Comparison of ENCODE assay signal across 8 mouse cellular contexts in genomic region chr2:103760906-103761716, GRCm38 (mm10). TPM values are rescaled to one million over a fixed set of nuclear protein-coding genes. Genes with fewer than 3 reads are reported as not detected.
DNase-seq lines count a peak whose midpoint lies in the region; ATAC-seq and TF ChIP-seq lines count a peak whose summit lies in the region.

Gene Nat10, minus strand, starts transcription at chr2:103761270.

- DNase-seq in A20 (ENCODE audit: low read depth, low spot score), result peak; percentile 99
- DNase-seq in heart, adult 9 months (ENCODE audit: low spot score in 2 of 2), result peak; percentile 99
- peak; percentile 96 to 98 for DNase-seq in monocyte, adult 2 months (ENCODE audit: low read depth in 1 of 2, low spot score in 2 of 2)
- DNase-seq in spleen, postnatal 36 days (ENCODE audit: low spot score in 2 of 2), result peak; percentile 97

- H3K4me1 ChIP-seq in bone marrow macrophage, adult 2 months (ENCODE audit: control insufficient read depth, insufficient read depth, low read length), result peaks cover 2% of the 10 kb centered on the region
- peaks cover 4% of the 10 kb centered on the region; the same call in 1 of the 2 replicates for H3K4me1 ChIP-seq in embryonic fibroblast, embryonic 13.5 days (ENCODE audit: control insufficient read depth, insufficient read depth, low read length)
- no peaks in the 10 kb centered on the region; the same call in 1 of the 2 replicates for H3K4me1 ChIP-seq in kidney, embryonic 14.5 days (ENCODE audit: control insufficient read depth, insufficient read depth, low read length)
- peaks cover 9% of the 10 kb centered on the region for H3K4me1 ChIP-seq in limb, embryonic 15.5 days

- no peak for TF ChIP-seq POLR2A in bone marrow macrophage, adult 2 months (IDR thresholded peaks at IDR 0.05; ENCODE audit: borderline replicate concordance, low read depth, low read length)
- peak; percentile 75 for TF ChIP-seq POLR2A in embryonic fibroblast, embryonic 13.5 days (IDR thresholded peaks at IDR 0.05; ENCODE audit: low read depth, low read length)

- under 1% methylated on average over 47 of the region's 47 CpGs for WGBS in kidney, embryonic 14.5 days
- under 1% methylated on average over 47 of the region's 47 CpGs for WGBS in limb, embryonic 15.5 days

- peaks cover 12% of the 10 kb centered on the region for H3K36me3 ChIP-seq in kidney, embryonic 14.5 days (ENCODE audit: control insufficient read depth, insufficient read depth, low read length)
- H3K36me3 ChIP-seq in limb, embryonic 15.5 days, result peaks cover 15% of the 10 kb centered on the region

- H3K4me3 ChIP-seq in bone marrow macrophage, adult 2 months (ENCODE audit: insufficient read depth, low read length), result peak within 1 kb of the TSS; percentile 78
- peak within 1 kb of the TSS; percentile 54 for H3K4me3 ChIP-seq in embryonic fibroblast, embryonic 13.5 days (ENCODE audit: insufficient read depth, low read length)
- peak within 1 kb of the TSS; percentile 76 for H3K4me3 ChIP-seq in kidney, embryonic 14.5 days (ENCODE audit: low read length)
- H3K4me3 ChIP-seq in limb, embryonic 15.5 days, result peak within 1 kb of the TSS; percentile 81

- peak within 1 kb of the TSS; percentile 53 for H3K27ac ChIP-seq in bone marrow macrophage, adult 2 months (ENCODE audit: insufficient read depth, low read depth, low read length)
- H3K27ac ChIP-seq in embryonic fibroblast, embryonic 13.5 days (ENCODE audit: insufficient read depth, low read length), result peak within 1 kb of the TSS; percentile 38
- peak within 1 kb of the TSS; percentile 61 for H3K27ac ChIP-seq in kidney, embryonic 14.5 days (ENCODE audit: low read depth, low read length)
- peak within 1 kb of the TSS; percentile 81 for H3K27ac ChIP-seq in limb, embryonic 15.5 days

- TF ChIP-seq CTCF in bone marrow macrophage, adult 2 months (IDR thresholded peaks at IDR 0.05; ENCODE audit: low read depth, low read length), result no peak
- TF ChIP-seq CTCF in embryonic fibroblast, embryonic 13.5 days (IDR thresholded peaks at IDR 0.05; ENCODE audit: borderline replicate concordance, insufficient read depth, low read length), result no peak

- ATAC-seq in kidney, embryonic 14.5 days (ENCODE audit: low FRiP score, low TSS enrichment), result peak; percentile 97
- ATAC-seq in limb, embryonic 15.5 days (ENCODE audit: insufficient number of reproducible peaks, low FRiP score, low TSS enrichment, low read depth), result peak; percentile 95

- H3K9me3 ChIP-seq in kidney, embryonic 14.5 days (ENCODE audit: control insufficient read depth, low read length), result no peaks in the 10 kb centered on the region
- H3K9me3 ChIP-seq in limb, embryonic 15.5 days, result no peaks in the 10 kb centered on the region

- H3K9ac ChIP-seq in kidney, embryonic 14.5 days (ENCODE audit: low read depth, low read length), result peak within 1 kb of the TSS; percentile 67
- H3K9ac ChIP-seq in limb, embryonic 15.5 days, result peak within 1 kb of the TSS; percentile 62

- no peaks in the 10 kb centered on the region for H3K27me3 ChIP-seq in kidney, embryonic 14.5 days (ENCODE audit: control insufficient read depth, insufficient read depth, low read length)
- no peaks in the 10 kb centered on the region for H3K27me3 ChIP-seq in limb, embryonic 15.5 days

- peak within 1 kb of the TSS; percentile 63 for H3K4me2 ChIP-seq in kidney, embryonic 14.5 days (replicated peaks; ENCODE audit: low read depth, low read length)
- peak within 1 kb of the TSS; percentile 75 for H3K4me2 ChIP-seq in limb, embryonic 15.5 days

RNA-seq across cellular contexts. Expression of gene Nat10, which starts in this region (rescaled TPM):
- polyA plus RNA-seq in bone marrow macrophage, adult 2 months (2012; ENCODE audit: insufficient read depth, insufficient read length, missing spikeins), result 8.7 and 12.0 TPM in 2 replicates
- 30.0 and 32.9 TPM in 2 replicates for polyA plus RNA-seq in embryonic fibroblast, embryonic 13.5 days (2011; ENCODE audit: insufficient read length, low read depth, missing spikeins)
- polyA plus RNA-seq in kidney, embryonic 14.5 days (2014; fragmentation: Nextera tagmentation; extraction: Ambion mirVana), result 19.6 and 34.2 TPM in 2 replicates
- 23.9 and 25.2 TPM in 2 replicates for polyA plus RNA-seq in limb, embryonic 15.5 days (2015; fragmentation: Nextera tagmentation; extraction: Ambion mirVana)

Comparison
In these comparisons a context has a peak if more than half of its experiments do, and no peak if none do; other contexts are left out.
1. Peak in every context shown above with its lines: DNase-seq, ATAC-seq, H3K4me3 ChIP-seq and H3K27ac ChIP-seq.